Mouse (Mus musculus): Measurements from ENCODE around the gene Yipf3. TPM values are rescaled to one million over a fixed set of nuclear protein-coding genes. Genes with fewer than 3 reads are reported as not detected.

The Yipf3 gene
- polyA plus RNA-seq, 1 experiment from 2014 or later = 71.5 TPM

DNA sequence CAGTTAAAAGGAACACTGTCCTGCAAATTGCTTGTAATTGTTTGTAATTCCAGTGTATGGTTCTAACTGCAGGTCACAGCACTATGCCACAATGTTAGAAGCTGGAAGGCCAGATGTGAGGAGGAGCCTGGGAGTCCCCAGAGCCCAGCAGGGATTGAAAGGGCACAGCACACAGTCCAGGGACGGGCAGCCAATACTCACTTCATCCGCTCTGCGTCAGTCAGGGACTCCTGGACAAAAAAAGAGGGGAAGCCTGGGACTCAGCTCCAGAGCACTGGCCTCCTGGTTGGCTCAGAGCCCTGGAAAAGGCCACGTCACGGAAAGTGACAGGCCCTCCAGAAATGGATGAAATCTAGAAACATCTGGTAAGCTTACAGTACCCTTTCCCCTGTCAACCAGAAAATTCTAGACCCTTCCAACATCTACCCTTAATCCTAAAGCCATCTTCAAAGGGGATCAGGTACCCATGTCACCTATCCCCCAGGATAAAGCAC, 14.4 kb downstream of the Yipf3 start:
- Histone ChIP-seq H3K4me3 (no peak overlapping the region), H3K9me3 (replicated peaks) (no peaks in the 10 kb centered on the region), H3K36me3 (peaks cover 100% of the 10 kb centered on the region), H3K4me1 (peaks cover 4% of the 10 kb centered on the region; the same call in 1 of the 2 replicates), H3K27me3 (ENCODE audit: low read depth, poor library complexity, severe bottlenecking) (no peaks in the 10 kb centered on the region), H3K27ac (replicated peaks) (no peak overlapping the region)
- DNase-seq (ENCODE audit: low spot score) = no peak
- WGBS = 92% methylated on average over 5 of the region's 5 CpGs

DNA sequence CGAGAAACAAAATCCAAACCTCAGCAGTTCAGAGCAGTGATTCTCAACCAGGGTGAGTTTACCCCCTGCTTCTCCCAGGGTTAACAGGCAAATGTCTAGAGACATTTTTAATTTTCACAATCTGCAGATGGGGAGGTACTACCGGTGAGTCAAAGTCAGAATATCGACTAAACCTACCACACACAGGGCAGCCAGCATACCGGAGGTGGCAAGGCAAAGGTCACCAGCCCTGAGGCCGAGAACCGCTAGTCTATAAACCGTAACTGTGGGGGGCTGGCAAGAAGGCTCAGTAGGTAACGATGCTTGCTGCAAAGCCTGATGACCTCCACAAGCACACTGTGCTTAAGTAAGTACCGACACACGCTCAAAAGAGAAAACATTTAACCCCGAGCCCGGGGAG, 17.6 kb downstream of the Yipf3 start:
- Histone ChIP-seq H3K4me1 (peaks cover 4% of the 10 kb centered on the region; the same call in 1 of the 2 replicates), H3K27me3 (ENCODE audit: low read depth, poor library complexity, severe bottlenecking) (no peaks in the 10 kb centered on the region), H3K36me3 (peaks cover 100% of the 10 kb centered on the region), H3K27ac (replicated peaks) (no peak overlapping the region), H3K4me3 (no peak overlapping the region), H3K9me3 (replicated peaks) (no peaks in the 10 kb centered on the region)
- DNase-seq (ENCODE audit: low spot score) = no peak
- 88% methylated on average over 12 of the region's 12 CpGs for WGBS

DNA sequence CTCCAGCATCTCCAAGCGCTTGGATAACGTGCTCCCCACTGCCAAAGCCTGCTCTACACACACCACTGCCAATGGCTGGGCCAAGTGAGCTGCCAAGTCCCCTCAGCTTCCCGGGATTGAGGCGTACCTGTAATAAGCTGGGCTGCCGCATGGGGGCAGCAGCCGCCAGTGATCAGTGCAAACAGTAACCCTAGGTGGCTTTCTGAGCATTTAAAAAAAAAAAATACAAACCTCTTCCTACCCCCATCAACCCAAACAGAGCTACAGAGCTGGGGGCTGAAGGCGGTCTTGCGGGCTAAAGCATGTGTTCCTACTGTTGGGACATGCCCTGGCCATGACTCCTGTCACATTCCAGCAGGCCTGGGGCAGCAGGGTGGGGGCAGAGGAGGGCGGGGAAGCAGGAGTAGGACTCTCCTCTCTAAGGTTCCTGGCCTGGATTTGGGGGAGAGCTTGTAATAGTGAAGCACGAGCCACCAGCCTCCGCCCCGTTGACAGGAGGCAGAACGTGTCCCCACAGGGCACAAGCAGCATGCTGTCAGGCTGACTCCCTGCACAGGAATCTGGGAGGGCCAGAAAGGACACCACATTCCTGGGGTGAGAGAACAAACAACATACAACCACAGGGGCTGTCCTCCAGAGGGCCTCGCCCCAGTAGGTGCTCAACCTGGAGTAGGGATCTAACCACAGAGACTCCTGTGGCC, 18.2 kb downstream of the Yipf3 start:
- Histone ChIP-seq H3K4me3 (no peak overlapping the region), H3K27me3 (ENCODE audit: low read depth, poor library complexity, severe bottlenecking) (no peaks in the 10 kb centered on the region), H3K27ac (replicated peaks) (no peak overlapping the region), H3K9me3 (replicated peaks) (no peaks in the 10 kb centered on the region), H3K4me1 (peaks cover 4% of the 10 kb centered on the region; the same call in 1 of the 2 replicates), H3K36me3 (peaks cover 100% of the 10 kb centered on the region)
- peak; percentile 75 for DNase-seq (ENCODE audit: low spot score)
- 31% methylated on average over 14 of the region's 14 CpGs for WGBS

DNA sequence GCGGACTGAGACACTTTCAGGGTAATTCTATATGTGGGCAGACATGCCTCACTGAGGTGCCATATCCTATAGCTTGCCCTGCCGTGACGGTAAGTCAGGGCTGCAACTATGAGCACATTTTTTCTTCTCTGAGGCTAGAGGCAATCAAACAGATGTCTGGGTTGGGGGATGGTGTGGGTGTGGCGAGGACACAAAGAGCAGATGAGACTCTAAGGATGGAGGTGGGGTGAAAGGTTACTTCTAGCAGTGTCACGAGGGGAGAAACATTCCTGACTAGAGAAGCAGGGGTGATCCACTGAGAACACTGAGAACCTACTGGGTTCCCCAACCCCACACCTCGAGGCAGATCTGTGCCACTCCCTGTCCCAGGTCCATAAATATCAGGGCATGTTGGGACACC, 19.1 kb downstream of the Yipf3 start:
- no peak overlapping the region for H3K27ac ChIP-seq (replicated peaks)
- DNase-seq (ENCODE audit: low spot score) = no peak
- H3K27me3 ChIP-seq (ENCODE audit: low read depth, poor library complexity, severe bottlenecking) = no peaks in the 10 kb centered on the region
- no peak overlapping the region for H3K4me3 ChIP-seq
- 77% methylated on average over 6 of the region's 6 CpGs for WGBS
- H3K9me3 ChIP-seq (replicated peaks) = no peaks in the 10 kb centered on the region
- peaks cover 100% of the 10 kb centered on the region for H3K36me3 ChIP-seq
- peaks cover 4% of the 10 kb centered on the region; the same call in 1 of the 2 replicates for H3K4me1 ChIP-seq

DNA sequence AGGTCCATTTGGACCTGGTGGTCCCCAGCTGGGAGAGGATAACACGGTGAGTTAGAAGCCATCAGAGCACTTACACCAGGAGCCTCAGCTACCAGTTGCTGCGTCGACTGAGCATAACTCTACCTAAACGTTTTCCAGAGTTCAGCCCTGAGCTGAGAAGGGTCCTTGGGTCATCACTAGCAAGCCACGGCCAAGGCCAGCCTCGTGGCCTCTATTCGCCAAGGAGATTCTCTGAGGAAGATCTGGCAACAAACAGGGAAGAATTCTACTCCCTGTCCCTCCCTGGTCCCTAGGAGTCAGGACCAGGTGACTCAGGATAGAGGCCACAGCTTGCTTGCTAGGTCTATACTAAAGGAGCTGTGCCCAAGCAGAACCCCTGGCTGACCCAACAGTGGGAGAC, 19.6 kb downstream of the Yipf3 start:
- DNase-seq (ENCODE audit: low spot score) = no peak
- whole genome bisulfite sequencing = 84% methylated on average over 7 of the region's 7 CpGs
- Histone ChIP-seq H3K36me3 (peaks cover 100% of the 10 kb centered on the region), H3K9me3 (replicated peaks) (no peaks in the 10 kb centered on the region), H3K27ac (replicated peaks) (no peak overlapping the region), H3K27me3 (ENCODE audit: low read depth, poor library complexity, severe bottlenecking) (no peaks in the 10 kb centered on the region), H3K4me3 (no peak overlapping the region), H3K4me1 (peaks cover 4% of the 10 kb centered on the region; the same call in 1 of the 2 replicates)

DNA sequence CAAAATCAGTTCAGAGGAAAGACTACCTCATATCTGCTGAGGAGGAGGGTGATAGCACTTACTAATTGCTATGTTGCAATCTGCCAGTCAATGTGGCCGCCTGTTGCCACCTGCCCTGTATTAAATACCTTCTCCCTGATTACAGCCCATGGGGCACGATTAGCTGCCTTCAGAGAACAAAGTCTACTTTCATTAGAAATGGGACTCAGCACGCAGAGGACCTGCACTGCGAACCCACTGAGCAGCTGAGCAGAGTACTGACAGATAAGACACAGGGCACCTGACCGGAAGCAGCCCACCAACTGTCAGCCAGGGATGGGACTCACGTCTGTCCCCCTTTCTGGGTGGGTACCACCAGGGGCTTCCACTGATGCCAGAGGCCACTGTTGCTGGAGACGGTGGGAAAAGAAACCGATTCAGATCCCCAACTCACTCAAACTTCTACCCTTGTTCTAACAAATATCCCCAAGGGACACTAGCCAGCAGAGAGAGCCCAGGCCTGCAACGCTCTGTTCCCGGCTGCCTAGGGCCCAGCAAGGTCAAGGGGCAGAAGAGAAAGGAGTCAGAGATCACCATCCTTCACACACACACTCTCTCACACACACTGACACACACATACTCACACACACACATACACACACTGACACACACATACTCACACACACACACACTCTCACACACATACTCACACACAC, 20.3 kb downstream of the Yipf3 start:
- Histone ChIP-seq H3K27me3 (ENCODE audit: low read depth, poor library complexity, severe bottlenecking) (no peaks in the 10 kb centered on the region), H3K36me3 (peaks cover 100% of the 10 kb centered on the region), H3K27ac (replicated peaks) (no peak overlapping the region), H3K4me1 (peaks cover 4% of the 10 kb centered on the region; the same call in 1 of the 2 replicates), H3K4me3 (no peak overlapping the region), H3K9me3 (replicated peaks) (no peaks in the 10 kb centered on the region)
- 87% methylated on average over 10 of the region's 10 CpGs for WGBS
- no peak for DNase-seq (ENCODE audit: low spot score)

DNA sequence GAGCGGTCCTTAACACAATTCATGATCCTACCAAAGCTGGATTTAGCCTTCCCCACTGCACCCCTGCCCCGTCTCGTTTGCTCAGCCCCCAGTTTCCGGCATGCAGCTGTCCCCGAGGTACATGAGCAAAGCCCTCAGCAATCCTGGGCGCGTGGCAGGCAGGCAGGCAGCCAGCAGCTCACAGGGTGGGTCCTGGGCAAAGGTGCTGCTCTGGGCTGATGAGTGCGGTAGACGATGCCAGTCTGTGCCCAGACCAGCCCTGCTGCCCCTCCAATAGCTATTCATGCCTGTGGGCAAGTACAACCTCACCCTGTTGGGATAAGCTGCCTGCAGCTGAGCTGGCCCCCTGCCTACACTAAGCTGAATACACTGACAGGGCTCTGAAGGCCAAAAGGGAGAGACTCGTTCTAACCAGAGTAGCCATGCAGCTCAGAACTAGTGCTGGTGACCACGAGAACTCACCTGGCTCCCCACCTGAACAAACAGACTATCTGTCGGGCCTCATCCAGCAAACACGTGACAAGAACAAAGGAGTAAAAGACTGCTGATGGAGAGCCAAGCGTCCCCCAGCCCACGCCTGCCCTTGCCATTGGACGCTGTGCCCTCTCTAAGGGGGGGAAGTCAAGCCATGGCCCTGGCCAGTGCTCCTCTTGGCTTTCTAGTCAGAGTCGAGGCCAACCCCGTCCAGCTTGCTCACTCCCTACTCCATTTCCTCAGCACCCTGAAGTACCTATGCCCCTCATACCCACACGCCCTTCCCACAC, 22.1 kb downstream of the Yipf3 start:
- H3K36me3 ChIP-seq = peaks cover 98% of the 10 kb centered on the region
- no peak overlapping the region for H3K27ac ChIP-seq (replicated peaks)

DNA sequence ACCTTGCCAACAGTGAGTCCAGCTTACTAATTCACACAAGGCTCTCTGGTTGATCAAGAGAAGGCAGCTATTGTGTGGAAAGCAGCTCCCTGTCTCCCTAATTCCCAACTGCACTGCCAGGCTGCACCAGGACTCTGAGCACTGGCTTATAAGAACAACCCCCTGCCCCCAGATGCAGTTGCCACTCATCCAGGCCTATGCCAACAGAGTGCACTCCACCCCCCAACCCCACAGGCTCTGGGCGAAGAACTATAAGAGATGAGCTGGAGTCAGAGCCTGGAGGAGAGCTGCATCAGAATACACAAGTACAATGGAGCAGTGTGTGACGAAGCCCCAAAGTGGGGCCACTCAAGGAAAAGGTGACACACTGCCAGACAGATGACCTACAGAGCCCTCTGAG, 24.2 kb downstream of the Yipf3 start:
- no peak overlapping the region for H3K4me3 ChIP-seq
- no peak overlapping the region; the same call in 1 of the 2 replicates for H3K27ac ChIP-seq (replicated peaks)
- H3K4me1 ChIP-seq = no peaks in the 10 kb centered on the region
- DNase-seq (ENCODE audit: low spot score) = no peak
- WGBS = 93% methylated on average over 2 of the region's 2 CpGs
- H3K36me3 ChIP-seq = peaks cover 96% of the 10 kb centered on the region
- H3K9me3 ChIP-seq (replicated peaks) = no peaks in the 10 kb centered on the region
- H3K27me3 ChIP-seq (ENCODE audit: low read depth, poor library complexity, severe bottlenecking) = no peaks in the 10 kb centered on the region

More for the DNA sequence above, 22.1 kb downstream of the Yipf3 start:
- Histone ChIP-seq H3K27me3 (ENCODE audit: low read depth, poor library complexity, severe bottlenecking) (no peaks in the 10 kb centered on the region), H3K9me3 (replicated peaks) (no peaks in the 10 kb centered on the region), H3K4me1 (peaks cover 4% of the 10 kb centered on the region; the same call in 1 of the 2 replicates), H3K4me3 (no peak overlapping the region)
- DNase-seq (ENCODE audit: low spot score) = no peak
- 91% methylated on average over 19 of the region's 19 CpGs for WGBS

DNA sequence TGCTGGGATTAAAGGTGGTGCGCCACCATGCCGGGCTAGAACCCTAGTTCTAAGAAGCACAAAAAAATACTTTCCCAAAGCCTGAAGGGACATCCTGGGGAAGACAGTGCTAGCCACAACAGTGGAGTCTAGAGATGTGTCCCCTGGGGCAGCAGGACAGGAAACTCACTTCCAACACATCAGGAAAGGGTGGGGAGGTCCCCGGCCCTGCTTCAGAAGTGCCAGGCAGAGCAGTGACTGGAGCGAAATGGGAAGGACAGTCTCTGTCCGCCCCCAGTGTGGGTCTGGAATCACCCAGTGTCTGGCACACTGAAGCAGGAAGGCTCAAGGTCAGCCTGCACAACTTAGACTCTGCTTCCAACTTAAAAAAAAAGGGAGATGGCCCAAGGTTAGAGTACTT, 24.8 kb downstream of the Yipf3 start:
- H3K4me1 ChIP-seq = no peaks in the 10 kb centered on the region
- WGBS = 93% methylated on average over 5 of the region's 5 CpGs
- H3K27me3 ChIP-seq (ENCODE audit: low read depth, poor library complexity, severe bottlenecking) = no peaks in the 10 kb centered on the region
- peaks cover 96% of the 10 kb centered on the region for H3K36me3 ChIP-seq
- H3K4me3 ChIP-seq = no peak overlapping the region
- DNase-seq (ENCODE audit: low spot score) = no peak
- no peaks in the 10 kb centered on the region for H3K9me3 ChIP-seq (replicated peaks)
- H3K27ac ChIP-seq (replicated peaks) = no peak overlapping the region

DNA sequence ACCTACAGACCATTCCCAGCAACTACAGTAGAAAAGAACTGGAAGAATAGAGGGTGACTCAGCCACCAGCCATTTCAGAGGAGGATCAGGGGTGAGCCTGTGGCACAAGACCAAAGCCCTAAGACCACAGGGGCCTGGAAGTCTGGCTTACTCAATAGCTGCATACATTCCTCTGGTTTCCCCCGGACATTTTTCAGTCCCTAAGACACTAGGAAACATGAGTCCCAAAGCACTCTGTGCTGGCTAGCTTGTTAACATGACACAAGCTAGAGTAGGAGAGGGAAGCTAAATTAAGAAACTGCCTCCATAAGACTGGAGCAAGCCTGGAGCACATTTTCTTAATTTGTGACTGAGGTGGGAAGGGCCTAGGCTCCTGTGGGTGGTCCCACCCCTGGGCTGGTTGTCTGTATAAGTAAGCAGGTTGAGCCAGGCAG, 25.9 kb downstream of the Yipf3 start:
- WGBS = 76% methylated on average over 1 of the region's 1 CpGs
- H3K4me3 ChIP-seq = no peak overlapping the region
- H3K36me3 ChIP-seq = peaks cover 96% of the 10 kb centered on the region
- no peak overlapping the region for H3K27ac ChIP-seq (replicated peaks)
- DNase-seq (ENCODE audit: low spot score) = no peak
- no peaks in the 10 kb centered on the region for H3K9me3 ChIP-seq (replicated peaks)
- H3K27me3 ChIP-seq (ENCODE audit: low read depth, poor library complexity, severe bottlenecking) = no peaks in the 10 kb centered on the region
- H3K4me1 ChIP-seq = no peaks in the 10 kb centered on the region

DNA sequence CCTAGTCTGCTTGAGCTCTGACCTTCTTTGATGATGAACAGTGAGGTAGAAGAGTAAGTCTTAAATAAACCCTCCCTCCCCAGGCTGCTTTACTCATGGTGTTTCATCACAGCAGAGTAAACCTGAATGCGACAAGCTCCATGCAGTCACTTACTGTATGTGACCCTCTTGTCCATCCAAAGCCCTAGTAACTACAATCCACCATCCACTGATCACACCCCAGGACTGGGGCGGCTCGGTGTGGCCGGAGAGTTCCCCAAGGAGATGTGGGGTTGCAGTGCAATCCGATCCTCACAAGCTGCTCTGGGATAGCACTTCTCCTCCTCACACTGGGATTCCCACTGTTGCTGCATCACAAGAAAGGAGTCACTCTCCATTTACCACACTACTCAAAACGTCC, 26.6 kb downstream of the Yipf3 start:
- peaks cover 96% of the 10 kb centered on the region for H3K36me3 ChIP-seq
- no peak for DNase-seq (ENCODE audit: low spot score)
- 74% methylated on average over 6 of the region's 6 CpGs for WGBS
- H3K4me3 ChIP-seq = no peak overlapping the region
- H3K9me3 ChIP-seq (replicated peaks) = no peaks in the 10 kb centered on the region
- H3K27me3 ChIP-seq (ENCODE audit: low read depth, poor library complexity, severe bottlenecking) = no peaks in the 10 kb centered on the region
- H3K4me1 ChIP-seq = no peaks in the 10 kb centered on the region
- H3K27ac ChIP-seq (replicated peaks) = no peak overlapping the region

DNA sequence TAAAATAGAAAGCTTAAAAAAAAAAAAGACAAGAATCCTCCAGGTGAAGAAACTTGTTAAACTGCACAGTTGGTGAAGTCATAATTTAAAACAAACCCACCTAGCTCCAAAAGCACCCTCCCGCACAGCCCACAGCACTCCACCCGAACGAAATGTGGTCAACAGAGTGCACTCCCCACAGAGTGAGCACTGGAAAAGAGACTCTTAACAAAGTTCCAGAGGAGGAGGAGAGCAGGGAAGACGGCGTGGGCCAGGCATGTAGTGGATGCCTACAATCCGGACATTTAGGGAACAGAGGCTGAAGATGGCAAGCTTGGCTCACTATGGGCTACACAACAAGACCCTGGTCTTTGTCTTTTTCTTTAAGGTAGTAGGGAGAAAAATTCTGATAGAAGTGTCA, 27.2 kb downstream of the Yipf3 start:
- Histone ChIP-seq H3K4me3 (no peak overlapping the region), H3K9me3 (replicated peaks) (no peaks in the 10 kb centered on the region), H3K27ac (replicated peaks) (no peak overlapping the region), H3K27me3 (ENCODE audit: low read depth, poor library complexity, severe bottlenecking) (no peaks in the 10 kb centered on the region), H3K4me1 (no peaks in the 10 kb centered on the region), H3K36me3 (peaks cover 96% of the 10 kb centered on the region)
- no peak for DNase-seq (ENCODE audit: low spot score)
- WGBS = 86% methylated on average over 6 of the region's 6 CpGs
